Mouse (Mus musculus) erythroblast, embryonic 14.5 days (primary cell): ENCODE data around the gene Pla2g3.

Experiments
- GATA1 ChIP-seq: IDR thresholded peaks from 2 replicates; pipeline ENCODE4 v1.6.1; 2012; ENCODE audit warnings: low read length, inconsistent platforms, mixed read lengths
- TAL1 ChIP-seq: IDR thresholded peaks from 3 replicates; pipeline ENCODE4 v1.6.1; 2012; ENCODE audit warnings: low read length, inconsistent platforms, mixed read lengths

GRCm38 (mm10) chr11:3509181-3510085 lies 21.3 kb downstream of the Pla2g3 start:
- TF ChIP-seq GATA1 = no peak
- no peak for TF ChIP-seq TAL1
